Mouse (Mus musculus) lung, embryonic 15.5 days (tissue): Measurements from ENCODE around the gene Thra. TPM values are rescaled to one million over a fixed set of nuclear protein-coding genes. Genes with fewer than 3 reads are reported as not detected.

Experiments used
- ATAC-seq: fragments of 200-750 bp; cut with Nextera tagmentation; 2 replicates; pipeline ENCODE4 v1.8.0; 2017; ENCODE audit warnings: moderate number of reproducible peaks, borderline replicate concordance; ENCODE audit not compliant: low FRiP score, low TSS enrichment; ENCODE audit errors: extremely low read depth
- H3K27ac ChIP-seq: fragments of 300-500 bp; sonication (generic); 2 replicates; pipeline ENCODE4 v1.5.1; 2015; ENCODE audit warnings: moderate library complexity, mild to moderate bottlenecking, inconsistent platforms
- H3K27me3 ChIP-seq: fragments of 300-500 bp; sonication (generic); 2 replicates; pipeline ENCODE4 v1.6.1; 2015; ENCODE audit warnings: inconsistent platforms
- H3K36me3 ChIP-seq: fragments of 300-500 bp; sonication (generic); 2 replicates; pipeline ENCODE4 v1.6.1; 2015; ENCODE audit warnings: inconsistent platforms
- H3K4me1 ChIP-seq: fragments of 300-500 bp; sonication (generic); 2 replicates; pipeline ENCODE4 v1.6.1; 2015; ENCODE audit warnings: inconsistent platforms
- H3K4me2 ChIP-seq: fragments of 300-500 bp; sonication (generic); 2 replicates; pipeline ENCODE4 v1.6.1; 2015; ENCODE audit warnings: inconsistent platforms, mild to moderate bottlenecking, moderate library complexity
- H3K4me3 ChIP-seq: fragments of 300-500 bp; sonication (generic); 2 replicates; pipeline ENCODE4 v1.5.1; 2015; ENCODE audit warnings: mild to moderate bottlenecking, inconsistent platforms
- H3K9ac ChIP-seq: fragments of 300-500 bp; sonication (generic); 2 replicates; pipeline ENCODE4 v1.6.1; 2015; ENCODE audit warnings: inconsistent platforms
- H3K9me3 ChIP-seq: fragments of 300-500 bp; sonication (generic); 2 replicates; pipeline ENCODE4 v1.6.1; 2016; ENCODE audit warnings: inconsistent platforms
- WGBS: fragments of 180-500 bp; shearing (Covaris S2); methylation state at CpG from one replicate; pipeline ENCODE4 v1.1.7; 2015; 5-methylcytosine and 5-hydroxymethylcytosine counted together
- polyA plus RNA-seq: library from polyadenylated mRNA; unstranded; fragments of >200 nt; fragmentation: Nextera tagmentation; extraction: Ambion mirVana; gene quantifications from 2 replicates; pipeline ENCODE4 v1.2.1, GENCODE M21; 2015

Thra gene
- polyA plus RNA-seq, 1 experiment from 2014 or later, result 35.6 TPM

GRCm38 (mm10) chr11:98768127-98769006 lies 27.9 kb downstream of the Thra start:
- H3K9me3 ChIP-seq, result no peaks in the 10 kb centered on the region
- ATAC-seq, result peak; percentile 9; the same call in 1 of the 2 replicates
- H3K4me2 ChIP-seq, result peak overlapping the region; percentile 49
- 18% methylated on average over 37 of the region's 39 CpGs for WGBS
- peak overlapping the region; percentile 77 for H3K27ac ChIP-seq
- H3K36me3 ChIP-seq, result peaks cover 22% of the 10 kb centered on the region
- H3K4me1 ChIP-seq, result peaks cover 93% of the 10 kb centered on the region
- no peaks in the 10 kb centered on the region for H3K27me3 ChIP-seq
- peak overlapping the region; percentile 27 for H3K9ac ChIP-seq
- peak overlapping the region; percentile 14 for H3K4me3 ChIP-seq

GRCm38 (mm10) chr11:98769007-98769954 lies 28.8 kb downstream of the Thra start:
- Histone ChIP-seq H3K27me3 (no peaks in the 10 kb centered on the region), H3K4me3 (no peak overlapping the region), H3K27ac (peak overlapping the region; percentile 77), H3K9me3 (no peaks in the 10 kb centered on the region), H3K4me2 (no peak overlapping the region), H3K36me3 (peaks cover 13% of the 10 kb centered on the region), H3K9ac (peak overlapping the region; percentile 27; the same call in 1 of the 2 replicates), H3K4me1 (peaks cover 91% of the 10 kb centered on the region)
- ATAC-seq, result no peak
- 78% methylated on average over 25 of the region's 25 CpGs for WGBS

DNA sequence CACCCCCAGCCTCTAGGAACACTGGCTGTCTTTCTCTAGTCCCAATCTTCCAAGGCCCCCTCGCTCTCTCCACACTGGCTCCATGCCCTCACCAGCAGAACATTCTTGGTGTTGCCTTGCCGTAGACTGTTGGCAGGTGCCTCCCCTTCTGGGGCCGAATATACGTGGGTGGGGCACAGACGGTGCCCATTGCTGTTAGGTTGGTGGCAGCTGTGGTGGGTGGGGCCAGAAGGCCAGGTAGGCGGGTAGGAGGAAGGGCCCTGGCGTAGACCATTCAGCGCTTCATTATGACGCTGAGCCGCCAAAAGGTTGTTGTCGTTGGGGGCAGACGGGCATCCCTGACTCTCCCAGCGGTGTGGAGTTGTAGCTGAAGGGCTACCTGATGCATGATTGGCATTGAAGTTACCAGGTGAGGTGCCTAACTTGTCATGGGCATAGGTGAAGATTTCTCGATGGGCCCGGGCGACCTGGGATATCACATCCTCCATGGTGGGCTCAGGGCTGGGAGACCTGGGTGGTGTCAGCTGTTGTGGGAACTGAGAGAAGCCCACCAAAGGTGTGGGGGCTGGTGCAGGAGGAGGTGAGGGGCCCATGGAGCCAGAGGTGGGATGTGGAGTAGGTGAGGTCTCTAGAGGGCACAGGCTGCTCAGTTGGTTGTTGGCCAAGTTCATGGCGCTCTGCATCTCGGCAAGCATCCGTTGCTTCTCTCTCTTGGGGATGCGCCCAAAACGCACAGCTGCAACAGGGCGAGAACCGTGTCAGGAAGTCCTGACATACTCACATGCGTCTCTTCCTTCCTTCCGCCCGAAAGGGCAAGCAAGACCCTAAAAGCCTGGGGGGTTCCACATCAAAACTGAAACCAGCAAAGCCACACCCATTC lies 29.9 kb downstream of the Thra start:
- Histone ChIP-seq H3K4me2 (no peak overlapping the region), H3K36me3 (peaks cover 7% of the 10 kb centered on the region; the same call in 1 of the 2 replicates), H3K9ac (no peak overlapping the region), H3K27ac (no peak overlapping the region), H3K27me3 (no peaks in the 10 kb centered on the region), H3K4me1 (peaks cover 91% of the 10 kb centered on the region), H3K4me3 (no peak overlapping the region), H3K9me3 (no peaks in the 10 kb centered on the region)
- no peak for ATAC-seq
- WGBS, result 86% methylated on average over 26 of the region's 26 CpGs

GRCm38 (mm10) chr11:98771131-98771530 lies 30.7 kb downstream of the Thra start:
- Histone ChIP-seq H3K4me1 (peaks cover 91% of the 10 kb centered on the region), H3K27ac (peak overlapping the region; percentile 79; the same call in 1 of the 2 replicates), H3K9me3 (no peaks in the 10 kb centered on the region), H3K4me3 (no peak overlapping the region), H3K4me2 (no peak overlapping the region), H3K9ac (no peak overlapping the region), H3K36me3 (peaks cover 7% of the 10 kb centered on the region; the same call in 1 of the 2 replicates), H3K27me3 (no peaks in the 10 kb centered on the region)
- WGBS, result 88% methylated on average over 18 of the region's 18 CpGs
- no peak for ATAC-seq

- no peak overlapping the region for H3K9ac ChIP-seq
- H3K27me3 ChIP-seq, result no peaks in the 10 kb centered on the region
- no peaks in the 10 kb centered on the region for H3K9me3 ChIP-seq
- peak overlapping the region; percentile 79 for H3K27ac ChIP-seq
- H3K4me1 ChIP-seq, result peaks cover 91% of the 10 kb centered on the region
- ATAC-seq, result no peak
- H3K4me2 ChIP-seq, result peak overlapping the region; percentile 87
- H3K4me3 ChIP-seq, result no peak overlapping the region
- WGBS, result 75% methylated on average over 11 of the region's 11 CpGs
- peaks cover 7% of the 10 kb centered on the region; the same call in 1 of the 2 replicates for H3K36me3 ChIP-seq
Observed at GRCm38 (mm10) chr11:98771844-98772525, 31.5 kb downstream of the Thra start.

GRCm38 (mm10) chr11:98772667-98773171 lies 32.3 kb downstream of the Thra start:
- Histone ChIP-seq H3K4me2 (peak overlapping the region; percentile 87), H3K27ac (peak overlapping the region; percentile 79), H3K36me3 (peaks cover 7% of the 10 kb centered on the region; the same call in 1 of the 2 replicates), H3K9ac (no peak overlapping the region), H3K9me3 (no peaks in the 10 kb centered on the region), H3K27me3 (no peaks in the 10 kb centered on the region), H3K4me1 (peaks cover 91% of the 10 kb centered on the region), H3K4me3 (no peak overlapping the region)
- WGBS, result 23% methylated on average over 8 of the region's 8 CpGs
- ATAC-seq, result no peak

DNA sequence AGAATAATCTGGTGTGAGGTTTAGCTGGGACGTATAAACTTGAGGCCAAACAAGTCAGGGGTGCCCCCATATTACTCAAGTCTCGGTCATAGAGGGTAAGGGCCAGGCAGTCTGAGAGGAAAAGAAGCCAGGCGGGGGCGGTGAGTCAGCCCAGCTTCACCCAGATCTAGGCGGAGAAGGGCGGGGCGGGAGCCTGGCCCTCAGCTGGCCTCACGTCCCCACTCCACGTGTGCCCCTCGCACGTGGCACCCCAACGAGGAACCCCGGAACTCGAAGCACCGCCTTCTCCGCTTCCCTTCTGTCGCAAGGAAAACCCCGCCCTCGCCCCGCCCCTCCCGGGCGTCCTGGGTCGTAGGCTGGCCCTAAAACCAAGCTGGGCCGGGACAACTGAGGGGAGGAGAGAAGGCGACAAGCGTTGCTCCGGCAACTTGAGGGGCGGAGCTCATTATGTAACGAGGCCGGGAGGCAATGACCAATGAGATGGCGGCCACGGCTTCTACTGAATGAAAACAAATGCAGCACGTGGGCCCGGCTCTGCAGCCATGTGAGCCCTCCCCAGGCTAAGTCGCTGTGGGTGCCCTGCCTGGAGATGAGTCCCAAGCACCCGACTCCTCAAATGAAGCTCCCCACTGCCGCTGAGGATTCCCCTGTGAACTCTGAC lies 33.3 kb downstream of the Thra start:
- Histone ChIP-seq H3K4me2 (peak overlapping the region; percentile 87), H3K4me1 (peaks cover 84% of the 10 kb centered on the region), H3K27me3 (no peaks in the 10 kb centered on the region), H3K36me3 (peaks cover 5% of the 10 kb centered on the region; the same call in 1 of the 2 replicates), H3K9ac (0 out of 2 replicates have a peak overlapping the region, but pooled peaks have one; percentile 28), H3K4me3 (peak overlapping the region; percentile 36), H3K27ac (peak overlapping the region; percentile 79), H3K9me3 (no peaks in the 10 kb centered on the region)
- peak; percentile 84 for ATAC-seq
- under 1% methylated on average over 34 of the region's 37 CpGs for WGBS

GRCm38 (mm10) chr11:98774582-98775347 lies 34.3 kb downstream of the Thra start, which contains the start of gene Nr1d1:
Gene Nr1d1, minus strand, starts transcription at chr11:98775333.
- no peak for ATAC-seq
- Histone ChIP-seq H3K4me1 (peaks cover 77% of the 10 kb centered on the region), H3K36me3 (no peaks in the 10 kb centered on the region), H3K4me3 (peak within 1 kb of the TSS; percentile 36), H3K27ac (peak within 1 kb of the TSS; percentile 95), H3K9ac (peak within 1 kb of the TSS; percentile 28), H3K9me3 (no peaks in the 10 kb centered on the region), H3K27me3 (no peaks in the 10 kb centered on the region), H3K4me2 (peak within 1 kb of the TSS; percentile 87)
- WGBS, result under 1% methylated on average over 22 of the region's 22 CpGs

- Histone ChIP-seq H3K9ac (peak overlapping the region; percentile 28), H3K36me3 (no peaks in the 10 kb centered on the region), H3K4me1 (peaks cover 73% of the 10 kb centered on the region), H3K27ac (peak overlapping the region; percentile 95), H3K4me3 (peak overlapping the region; percentile 36), H3K27me3 (no peaks in the 10 kb centered on the region), H3K9me3 (no peaks in the 10 kb centered on the region), H3K4me2 (peak overlapping the region; percentile 87)
- WGBS, result 2% methylated on average over 15 of the region's 15 CpGs
- ATAC-seq, result peak; percentile 67
Observed at GRCm38 (mm10) chr11:98775348-98776051, 35.1 kb downstream of the Thra start.
